Mouse (Mus musculus) gastrocnemius, postnatal 4 days (tissue): ENCODE results near the gene Wdr45b. TPM values are rescaled to one million over a fixed set of nuclear protein-coding genes. Genes with fewer than 3 reads are reported as not detected.
"Not testable (repeated sequence)": the region's sequence is repeated elsewhere in the genome, so short reads cannot be mapped to it uniquely, and the experiment has no call there.

Source experiments
- DNase-seq, 2 experiments: peaks; one replicate each; pipeline ENCODE4 v3.0.0; 2021 to 2022; ENCODE audit warnings: low spot score in 2 of 2, mixed read lengths in 2 of 2
- microRNA-seq: library from miRNA; unstranded; fragments of <30 nt; microRNA quantifications from one replicate; pipeline ENCODE4 v1.2.0, GENCODE M21; 2021
- total RNA-seq, 2 experiments: library from RNA; stranded (reverse); gene quantifications; 2 replicates each; pipeline ENCODE4 v1.2.3; 2021

The Wdr45b gene
- total RNA-seq, 2 experiments from 2014 or later = 60.8 to 61.9 TPM

DNA sequence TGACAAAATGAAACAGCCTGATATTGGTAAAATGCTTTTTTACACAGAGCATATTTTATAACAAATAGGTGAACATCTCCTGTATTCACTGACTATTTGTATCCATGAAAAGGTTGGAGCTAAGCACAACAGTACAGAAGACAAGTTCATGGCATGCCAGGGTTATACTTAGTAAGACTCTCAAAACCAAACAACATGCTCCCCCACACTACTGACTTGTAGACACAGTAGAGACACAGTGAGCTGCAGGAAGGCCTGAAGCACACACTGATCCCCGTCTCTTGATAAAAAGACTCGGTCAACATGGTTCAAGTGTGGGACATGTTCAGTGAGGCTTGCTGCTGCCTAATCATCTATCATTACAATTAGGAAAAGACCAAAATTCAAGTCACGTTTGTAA, 22.6 kb downstream of the Wdr45b start:
- no peak for DNase-seq

DNA sequence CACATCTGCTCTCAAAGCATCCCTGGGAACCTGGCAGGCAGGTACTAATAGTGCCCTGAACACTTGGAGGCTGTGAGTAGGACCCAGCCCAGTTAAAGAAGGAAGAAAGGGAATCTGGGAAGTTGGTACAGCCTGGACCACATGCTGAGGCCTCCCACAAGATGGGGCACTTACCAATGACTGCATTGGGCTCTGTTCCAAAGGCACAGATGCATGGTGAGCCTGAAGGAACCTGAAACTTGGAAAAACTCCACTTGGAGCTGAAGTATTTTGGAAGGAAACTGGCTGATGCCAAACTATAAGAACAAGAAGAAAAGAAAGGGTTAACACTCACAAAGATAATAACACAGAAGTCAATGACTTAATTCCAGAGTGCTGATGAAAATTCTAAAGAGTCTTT, 25.6 kb downstream of the Wdr45b start:
- DNase-seq = peak in 1 of 2 experiments; percentile 4

- DNase-seq = peak in 1 of 2 experiments; percentile 10
Observed at GRCm38 (mm10) chr11:121328206-121328605, 26.0 kb downstream of the Wdr45b start.

GRCm38 (mm10) chr11:121326681-121327080, 27.6 kb downstream of the Wdr45b start:
- no peak for DNase-seq

- DNase-seq = no peak
Observed at GRCm38 (mm10) chr11:121326034-121326433, 28.2 kb downstream of the Wdr45b start.

DNA sequence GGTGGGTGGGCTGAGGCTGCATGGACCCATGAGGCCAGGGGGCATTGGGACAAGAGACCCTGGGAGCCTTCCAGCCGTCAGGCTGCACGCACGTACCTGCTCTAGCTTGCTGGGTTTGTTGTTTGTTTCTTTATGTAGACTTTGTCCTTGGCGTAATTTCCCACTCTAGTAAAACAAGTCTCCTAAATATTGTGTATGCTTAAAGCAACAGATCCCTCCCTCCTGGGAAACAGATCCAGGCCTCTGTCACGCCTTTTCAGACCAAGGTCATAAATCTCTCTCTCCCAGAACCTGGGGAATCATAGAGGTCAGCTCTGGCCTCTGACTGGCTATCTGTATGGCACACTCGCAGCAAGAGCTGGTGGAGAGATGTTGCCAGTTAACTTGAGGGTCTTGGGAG, 46.5 kb downstream of the Wdr45b start:
- DNase-seq = not testable (repeated sequence)

DNA sequence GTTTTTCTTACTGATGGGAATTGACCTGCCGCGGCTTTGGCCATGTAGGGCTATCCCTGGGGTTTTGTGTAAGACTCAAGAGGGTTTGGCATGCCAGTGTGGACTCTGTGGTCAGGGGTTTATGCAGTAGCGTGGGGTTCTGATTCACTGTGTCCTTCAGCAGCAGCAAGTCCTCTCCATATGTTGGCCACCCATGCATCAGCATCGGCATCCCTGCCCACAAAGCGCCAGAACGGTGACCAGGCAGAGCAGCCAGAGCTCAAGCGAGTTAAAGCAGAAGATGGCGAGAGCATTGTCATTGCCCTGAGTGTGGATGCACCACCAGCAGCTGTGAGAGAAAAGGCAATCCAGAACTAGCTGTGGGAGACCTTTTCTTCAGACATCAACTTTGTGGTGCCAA, 47.6 kb downstream of the Wdr45b start:
- no peak for DNase-seq

DNA sequence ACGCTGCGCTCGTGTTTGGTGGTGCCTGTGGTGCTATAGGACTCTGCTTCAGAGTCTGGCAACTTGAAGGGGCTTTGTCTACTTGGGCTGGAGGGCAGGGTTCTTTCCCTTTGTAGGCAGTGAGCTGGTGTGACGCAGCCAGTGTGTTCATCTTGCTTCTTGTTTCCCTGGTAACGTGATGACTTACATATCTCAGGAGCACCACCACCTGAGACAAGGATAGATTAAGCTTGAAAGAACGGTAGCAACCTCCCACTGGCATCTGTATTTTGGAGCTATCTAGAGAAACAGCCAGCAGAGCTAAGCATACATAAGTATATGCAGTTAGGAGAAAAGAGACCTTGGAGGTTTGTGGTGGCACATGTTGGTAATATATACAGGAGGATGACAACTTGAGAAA, 48.9 kb downstream of the Wdr45b start:
- DNase-seq = no peak

GRCm38 (mm10) chr11:121300265-121300664, 54.0 kb downstream of the Wdr45b start:
- DNase-seq = no peak

DNA sequence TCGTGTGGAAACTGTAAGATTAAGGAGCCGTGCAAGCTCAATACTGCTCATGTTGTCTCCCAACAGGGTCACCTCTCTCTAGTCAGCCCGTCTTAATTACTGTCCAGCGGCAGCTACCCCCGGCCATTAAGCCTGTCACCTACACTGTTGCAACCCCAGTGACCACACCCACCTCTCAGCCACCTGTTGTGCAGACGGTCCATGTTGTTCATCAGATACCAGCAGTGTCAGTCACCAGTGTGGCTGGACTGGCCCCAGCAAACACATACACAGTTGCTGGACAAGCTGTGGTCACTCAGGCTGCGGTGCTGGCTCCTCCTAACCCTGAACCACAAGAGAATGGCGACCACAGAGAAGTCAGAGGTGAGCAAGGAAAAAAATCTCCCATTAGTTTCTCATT, 55.8 kb downstream of the Wdr45b start:
- DNase-seq = no peak

DNA sequence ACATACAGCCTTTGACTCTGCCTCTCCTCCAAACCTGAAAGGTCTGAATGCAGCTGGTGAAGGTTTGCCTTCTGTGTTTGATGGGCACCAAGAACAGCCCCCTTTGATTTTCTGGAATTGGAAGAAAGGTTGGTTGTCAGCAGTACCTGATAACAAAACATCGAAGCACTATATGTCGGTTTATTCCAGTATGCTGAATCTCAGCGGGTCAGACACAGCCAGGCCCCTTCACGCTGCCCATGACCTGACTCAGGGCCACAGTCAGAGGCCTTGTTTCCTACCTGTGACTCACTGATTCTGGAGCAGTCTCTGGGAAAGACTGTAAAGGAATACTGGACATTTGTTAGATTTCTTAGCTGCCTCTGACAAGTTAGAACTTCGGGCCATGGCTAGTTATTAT, 59.5 kb downstream of the Wdr45b start:
- DNase-seq = no peak

DNA sequence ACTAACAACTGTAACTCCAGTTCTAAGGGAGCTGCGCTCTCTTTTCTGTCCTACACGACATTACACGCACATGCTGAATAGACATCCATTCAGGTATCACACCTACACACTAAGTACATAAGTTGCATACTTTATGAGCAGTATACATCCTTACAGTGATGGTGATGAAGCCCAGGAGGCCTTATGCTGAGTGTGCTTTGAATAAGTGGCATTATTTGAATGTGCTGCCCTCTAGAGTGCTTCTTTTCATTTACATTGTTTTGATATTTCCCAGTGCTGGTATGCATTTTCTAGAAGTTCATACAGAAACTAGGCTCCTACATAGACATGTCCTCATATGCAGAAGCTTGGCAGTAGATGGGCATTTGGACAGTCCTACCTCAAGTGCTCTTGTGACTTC, 64.4 kb downstream of the Wdr45b start:
- no peak for DNase-seq

GRCm38 (mm10) chr11:121282911-121283310, 71.3 kb downstream of the Wdr45b start:
- no peak for DNase-seq

DNA sequence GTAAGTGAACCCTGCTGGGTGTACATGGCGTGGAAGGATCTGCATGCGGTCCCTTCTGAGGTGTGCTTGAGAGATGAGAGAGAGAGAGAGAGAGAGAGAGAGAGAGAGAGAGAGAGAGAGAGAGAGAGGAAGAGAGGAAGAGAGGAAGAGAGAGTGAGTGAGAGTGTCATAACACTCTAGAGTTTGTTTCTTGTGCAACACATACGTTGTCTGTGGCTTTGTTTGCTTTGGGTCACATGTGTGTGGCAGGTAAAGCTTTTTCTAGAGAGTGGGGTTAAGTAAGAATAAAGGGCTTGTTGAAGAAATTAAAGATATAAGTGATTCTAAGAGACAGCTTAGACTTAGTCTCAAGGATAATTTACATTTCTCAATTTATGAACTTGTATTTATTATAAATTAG, 76.2 kb downstream of the Wdr45b start:
- DNase-seq = no peak

DNA sequence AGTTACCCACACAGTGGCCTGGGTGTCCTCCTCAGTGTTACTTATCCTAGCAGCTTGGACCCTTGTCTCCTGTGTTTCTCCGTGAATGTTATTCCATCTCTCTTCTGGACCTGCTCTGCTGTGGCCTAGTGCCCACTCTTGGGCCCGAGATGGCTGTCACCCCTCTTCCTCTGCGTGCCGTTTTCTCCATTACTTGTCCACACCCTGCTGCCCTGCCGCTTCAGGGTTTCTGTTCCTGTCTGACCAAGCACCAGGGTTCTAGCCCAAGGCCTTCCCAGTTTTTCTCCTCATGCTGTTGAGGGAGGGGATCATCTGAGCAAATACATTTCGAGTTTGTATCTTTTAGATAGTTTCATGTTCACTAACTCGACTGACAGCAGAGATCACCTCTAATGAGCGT, 76.7 kb downstream of the Wdr45b start:
- no peak for DNase-seq

Small RNA genes within 50 kb of the gene (microRNA-seq; reads per million reads assigned to microRNA genes)
- gene Mir7236 = not detected

Other genes starting within 250 kb of the Wdr45b start
- not detected for gene Tex19.2, start 235.8 kb downstream of the Wdr45b start, total RNA-seq
- under 1 TPM in 1 of 2 experiments, not detected in 1; 0.15 TPM for gene Tex19.1, start 208.3 kb downstream of the Wdr45b start, total RNA-seq
- gene Uts2r, start 194.2 kb downstream of the Wdr45b start, total RNA-seq = 1 to 10 TPM; 3.6 to 5.1 TPM
- 10 to 100 TPM; 14.4 to 14.8 TPM for gene Hexdc, start 150.0 kb downstream of the Wdr45b start, total RNA-seq
- 10 to 100 TPM; 14.6 to 14.7 TPM for gene Ogfod3, start 149.7 kb downstream of the Wdr45b start, total RNA-seq
- gene Cybc1, start 125.1 kb downstream of the Wdr45b start, total RNA-seq = 10 to 100 TPM; 14.2 to 15.5 TPM
- gene Narf, start 117.2 kb downstream of the Wdr45b start, total RNA-seq = 10 to 100 TPM; 36.7 to 38.8 TPM
- 10 to 100 TPM; 36.4 to 37.5 TPM for gene Foxk2, start 94.5 kb downstream of the Wdr45b start, total RNA-seq
- 10 to 100 TPM; 52.7 to 53.0 TPM for gene Rab40b, start 33.8 kb upstream of the Wdr45b start, total RNA-seq
- 10 to 100 TPM; 12.9 to 13.1 TPM for gene Fn3krp, start 67.0 kb upstream of the Wdr45b start, total RNA-seq
- gene Fn3k, start 80.5 kb upstream of the Wdr45b start, total RNA-seq = 1 to 10 TPM; 8.0 to 8.4 TPM
- 10 to 100 TPM; 25.7 to 28.3 TPM for gene Tbcd, start 97.5 kb upstream of the Wdr45b start, total RNA-seq
- under 1 TPM in 1 of 2 experiments, not detected in 1; 0.16 TPM for gene Zfp750, start 164.9 kb upstream of the Wdr45b start, total RNA-seq